Mouse (Mus musculus): ENCODE results near the gene Chrm2. TPM values are rescaled to one million over a fixed set of nuclear protein-coding genes. Genes with fewer than 3 reads are reported as not detected.

The Chrm2 gene
- 1 to 10 TPM; 4.0 to 5.0 TPM for total RNA-seq (2021)
- long read RNA-seq, experiment 1: 0 reads
- long read RNA-seq, experiment 2, partial matches to known transcripts: 0 of 3 reads
- long read RNA-seq, experiment 2, other reads (novel, unspliced or antisense): 3 of 3 reads

GRCm38 (mm10) chr6:36387612-36388400 is at the start of gene Chrm2:
Gene Chrm2, plus strand, starts transcription at chr6:36388084.
- peak; percentile 20 to 25 for DNase-seq (ENCODE audit: low spot score in 2 of 2)

- no peak for DNase-seq (ENCODE audit: low spot score in 2 of 2)
Observed at GRCm38 (mm10) chr6:36373983-36374382, 13.9 kb upstream of the Chrm2 start.

DNA sequence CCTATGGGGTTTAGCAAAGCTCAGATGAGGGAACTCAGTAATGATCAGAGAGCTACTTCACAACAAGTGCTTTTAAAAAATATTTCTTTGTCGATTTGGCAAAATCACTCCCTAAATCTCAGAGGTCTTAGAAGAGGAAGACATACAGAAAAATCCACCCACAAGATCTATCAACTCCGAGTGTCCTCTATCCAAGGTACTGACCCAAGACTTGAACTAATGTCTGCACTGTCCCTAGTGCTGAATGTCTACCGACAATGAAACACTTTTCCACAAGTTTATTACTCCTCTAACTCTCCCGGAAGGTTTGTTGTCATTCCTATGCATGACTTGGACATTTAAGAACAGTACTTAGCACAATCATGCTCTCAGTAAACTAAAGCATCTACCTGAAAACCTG is 9.9 kb upstream of the Chrm2 start:
- DNase-seq (ENCODE audit: low spot score in 2 of 2): no peak

- DNase-seq (ENCODE audit: low spot score in 2 of 2): no peak
Observed at GRCm38 (mm10) chr6:36384102-36384501, 3.8 kb upstream of the Chrm2 start.

- DNase-seq (ENCODE audit: low spot score in 2 of 2): peak in 1 of 2 experiments; percentile 6
Observed at GRCm38 (mm10) chr6:36388401-36389259, 746 bp downstream of the Chrm2 start.

- peak in 1 of 2 experiments; percentile 1 for DNase-seq (ENCODE audit: low spot score in 2 of 2)
Observed at GRCm38 (mm10) chr6:36389260-36389965, 1.5 kb downstream of the Chrm2 start.

DNA sequence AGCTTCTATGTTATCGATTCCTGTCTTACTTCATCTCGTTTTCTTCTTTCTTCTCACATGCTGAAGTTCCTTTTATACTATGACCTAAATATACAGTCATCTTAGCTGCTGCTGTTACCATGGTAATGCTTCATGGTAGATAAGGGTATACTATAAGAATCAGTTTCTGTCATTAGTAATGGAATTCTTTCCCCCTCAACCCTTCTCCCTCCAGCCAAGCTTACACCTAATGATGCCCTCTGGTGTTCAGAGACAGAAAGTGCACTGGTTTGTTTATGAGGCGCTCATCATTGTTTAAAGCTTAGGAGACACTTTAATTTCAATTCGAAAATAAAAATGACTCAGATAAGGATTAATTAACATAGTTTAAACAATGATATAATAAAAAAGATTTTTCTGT is 5.8 kb downstream of the Chrm2 start:
- DNase-seq (ENCODE audit: low spot score in 2 of 2): peak in 1 of 2 experiments; percentile 24

DNA sequence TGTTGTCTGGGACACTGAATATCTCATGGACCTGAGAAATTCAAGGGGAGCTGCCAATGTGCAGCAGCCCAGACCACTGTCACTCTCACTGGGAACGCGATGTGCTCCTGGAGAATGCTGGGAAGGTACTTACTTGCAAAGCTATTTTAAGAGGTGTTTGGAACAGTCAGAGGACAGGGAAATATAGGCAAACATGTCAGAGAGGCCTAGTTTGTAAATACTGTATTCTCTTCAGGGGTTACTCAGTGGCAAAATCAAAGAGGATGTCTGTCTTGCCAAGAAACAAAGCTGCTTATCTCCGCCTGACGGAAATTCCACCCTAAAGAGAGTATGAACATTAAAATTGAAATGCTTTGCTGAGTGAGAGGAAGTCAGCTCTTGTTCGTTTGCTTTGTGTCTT is 17.3 kb downstream of the Chrm2 start:
- DNase-seq (ENCODE audit: low spot score in 2 of 2): no peak

- DNase-seq (ENCODE audit: low spot score in 2 of 2): no peak
Observed at GRCm38 (mm10) chr6:36409016-36409415, 21.1 kb downstream of the Chrm2 start.

- no peak for DNase-seq (ENCODE audit: low spot score in 2 of 2)
Observed at GRCm38 (mm10) chr6:36410057-36410456, 22.2 kb downstream of the Chrm2 start.

DNA sequence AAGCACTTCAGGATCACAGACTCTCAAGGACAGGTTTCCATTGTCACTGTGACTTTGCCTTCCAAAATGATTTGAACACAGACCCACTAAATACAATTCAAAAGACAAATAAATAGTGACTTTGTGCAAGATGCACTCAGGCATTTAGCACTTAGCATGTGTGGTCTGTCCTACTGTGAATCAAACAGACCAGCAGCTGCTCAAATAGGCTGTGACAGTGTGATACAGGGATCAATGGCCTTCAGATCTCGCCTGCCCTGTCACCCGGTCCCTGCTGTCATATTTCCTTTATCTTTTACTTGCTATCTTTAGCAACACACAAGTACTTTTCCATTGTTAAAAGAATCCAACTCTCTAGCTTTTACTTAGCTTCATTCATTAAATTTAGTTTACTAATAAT is 31.8 kb downstream of the Chrm2 start:
- DNase-seq (ENCODE audit: low spot score in 2 of 2): no peak

GRCm38 (mm10) chr6:36437964-36438363 is 50.1 kb downstream of the Chrm2 start:
- no peak for DNase-seq (ENCODE audit: low spot score in 2 of 2)

GRCm38 (mm10) chr6:36439218-36439617 is 51.3 kb downstream of the Chrm2 start:
- DNase-seq (ENCODE audit: low spot score in 2 of 2): no peak

GRCm38 (mm10) chr6:36451480-36451879 is 63.6 kb downstream of the Chrm2 start:
- DNase-seq (ENCODE audit: low spot score in 2 of 2): no peak

- no peak for DNase-seq (ENCODE audit: low spot score in 2 of 2)
Observed at GRCm38 (mm10) chr6:36455071-36455470, 67.2 kb downstream of the Chrm2 start.

- no peak for DNase-seq (ENCODE audit: low spot score in 2 of 2)
Observed at GRCm38 (mm10) chr6:36457015-36457414, 69.1 kb downstream of the Chrm2 start.

DNA sequence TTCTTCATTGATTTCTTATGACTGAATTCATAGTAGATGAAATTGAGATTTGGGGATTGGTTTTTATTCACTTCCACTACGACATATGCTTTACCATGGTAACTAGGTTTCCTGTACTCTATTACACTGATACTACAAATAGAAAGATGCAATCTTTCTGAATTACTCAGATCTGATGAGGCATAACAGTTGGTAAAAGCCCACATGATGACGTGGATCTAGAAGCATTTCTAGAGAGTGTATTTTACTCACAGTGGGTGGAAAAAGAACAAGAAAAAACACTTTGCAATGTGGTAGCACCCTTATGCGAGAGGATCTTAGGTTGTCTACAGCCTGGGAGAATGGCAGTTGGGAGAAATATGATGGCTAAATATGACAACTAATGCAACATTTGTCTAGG is 76.1 kb downstream of the Chrm2 start:
- DNase-seq (ENCODE audit: low spot score in 2 of 2): peak in 1 of 2 experiments; percentile 31

DNA sequence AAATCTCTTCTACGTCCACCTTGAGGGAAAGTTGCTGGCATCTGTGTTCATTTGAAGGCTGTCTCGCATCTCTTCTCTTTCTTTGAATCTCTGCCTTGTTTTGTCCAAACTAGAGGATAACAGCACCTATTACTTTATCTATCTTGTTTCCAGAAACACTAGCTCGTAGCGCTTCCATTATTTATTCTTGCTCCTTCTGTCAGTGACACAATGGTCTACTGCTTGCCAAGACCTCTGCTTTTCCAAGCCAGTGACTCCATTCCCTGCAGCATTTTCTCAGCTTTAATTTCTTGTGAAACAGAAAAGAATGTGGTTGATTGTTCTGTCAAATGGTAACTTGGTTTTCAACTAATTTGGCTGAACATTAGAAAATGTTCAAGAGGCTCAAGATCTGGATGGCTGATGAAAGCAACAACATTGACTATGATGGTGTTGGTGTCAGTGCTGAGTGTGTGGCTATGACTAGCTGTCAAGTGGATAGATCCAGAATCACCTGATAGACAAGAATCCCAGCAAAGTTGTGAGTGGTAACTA is 96.3 kb downstream of the Chrm2 start:
- DNase-seq (ENCODE audit: low spot score in 2 of 2): no peak

GRCm38 (mm10) chr6:36507008-36507663 is 119.3 kb downstream of the Chrm2 start:
- no peak for DNase-seq (ENCODE audit: low spot score in 2 of 2)

DNA sequence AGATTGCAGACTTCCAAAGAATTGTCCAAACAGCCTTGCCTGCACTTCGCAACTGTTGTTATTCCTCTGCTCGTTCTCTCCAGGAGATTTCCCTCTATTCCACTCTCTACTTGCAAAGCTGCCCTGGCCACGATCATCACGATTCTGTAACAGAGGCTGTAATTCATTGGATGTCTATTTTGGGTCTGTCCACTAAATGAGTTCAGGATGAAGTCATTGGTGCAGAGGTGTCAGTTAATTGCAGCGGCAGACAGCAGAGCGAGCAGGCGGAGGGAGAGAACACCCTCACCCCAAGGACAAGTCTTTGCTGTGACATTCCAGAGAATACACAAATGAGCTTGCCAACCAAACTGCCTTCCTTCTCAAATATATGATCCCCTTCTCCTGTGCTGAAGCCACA is 120.1 kb downstream of the Chrm2 start:
- DNase-seq (ENCODE audit: low spot score in 2 of 2): no peak

DNA sequence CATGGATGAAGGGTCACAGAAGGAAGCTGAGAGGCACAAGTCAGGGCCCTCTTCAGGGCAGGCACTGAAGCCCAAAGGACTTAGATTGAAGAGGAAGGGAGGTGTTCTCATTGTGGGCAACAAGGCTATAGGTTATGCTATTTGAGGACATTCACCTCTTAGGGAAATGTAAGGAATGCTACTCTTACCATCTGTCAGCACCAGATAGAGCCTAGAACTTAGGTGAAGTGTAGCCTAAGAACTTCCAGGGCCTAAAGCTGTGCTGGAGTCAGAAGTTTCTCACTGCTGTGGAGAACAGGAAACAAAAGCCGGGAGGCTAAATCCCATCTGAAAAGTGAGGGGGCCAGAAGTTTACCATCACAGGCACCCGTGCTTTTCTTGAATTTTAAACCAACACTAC is 120.6 kb downstream of the Chrm2 start:
- no peak for DNase-seq (ENCODE audit: low spot score in 2 of 2)

Data from layer of hippocampus, postnatal 14 days (tissue).